Mouse (Mus musculus): ENCODE measurements around the gene Tbx22. TPM values are rescaled to one million over a fixed set of nuclear protein-coding genes. Genes with fewer than 3 reads are reported as not detected.

Tbx22 gene
- not detected in 2 replicates for polyA plus RNA-seq (2012)

- no peak for TF ChIP-seq GATA1 (IDR thresholded peaks at IDR 0.05; ENCODE audit: low read length)
These were observed at the start of gene Tbx22 for GRCm38 (mm10) chrX:107667664-107668063. TSS of gene Tbx22 (plus strand) at chrX:107667964.

- no peak for TF ChIP-seq GATA1 (IDR thresholded peaks at IDR 0.05; ENCODE audit: low read length)
These were observed 913 bp downstream of the Tbx22 start for GRCm38 (mm10) chrX:107668677-107669076.

- no peak for TF ChIP-seq GATA1 (IDR thresholded peaks at IDR 0.05; ENCODE audit: low read length)
These were observed 11.4 kb downstream of the Tbx22 start for GRCm38 (mm10) chrX:107679203-107679602.

- no peak for TF ChIP-seq GATA1 (IDR thresholded peaks at IDR 0.05; ENCODE audit: low read length)
These were observed 40.8 kb downstream of the Tbx22 start for GRCm38 (mm10) chrX:107708584-107708983.

GRCm38 (mm10) chrX:107723541-107723940 is 55.8 kb downstream of the Tbx22 start:
- no peak for TF ChIP-seq GATA1 (IDR thresholded peaks at IDR 0.05; ENCODE audit: low read length)

Other genes with a start within 250 kb of the Tbx22 start
- 0.02 TPM in 1 of 2 replicates, not detected in the other for gene Tent5d, start 124.6 kb downstream of the Tbx22 start, polyA plus RNA-seq (2012)
- 4.0 and 5.8 TPM in 2 replicates for gene 2610002M06Rik, start 148.4 kb downstream of the Tbx22 start, polyA plus RNA-seq (2012)